Mouse (Mus musculus): ENCODE results near the gene Shbg. TPM values are rescaled to one million over a fixed set of nuclear protein-coding genes. Genes with fewer than 3 reads are reported as not detected.
A peak's percentile ranks its signal among the peaks of the same experiment; 100 is the strongest.
"Not testable (repeated sequence)": the region's sequence is repeated elsewhere in the genome, so short reads cannot be mapped to it uniquely, and the experiment has no call there.

Gene Shbg
- total RNA-seq, 2 experiments from 2014 or later, result not detected

DNA sequence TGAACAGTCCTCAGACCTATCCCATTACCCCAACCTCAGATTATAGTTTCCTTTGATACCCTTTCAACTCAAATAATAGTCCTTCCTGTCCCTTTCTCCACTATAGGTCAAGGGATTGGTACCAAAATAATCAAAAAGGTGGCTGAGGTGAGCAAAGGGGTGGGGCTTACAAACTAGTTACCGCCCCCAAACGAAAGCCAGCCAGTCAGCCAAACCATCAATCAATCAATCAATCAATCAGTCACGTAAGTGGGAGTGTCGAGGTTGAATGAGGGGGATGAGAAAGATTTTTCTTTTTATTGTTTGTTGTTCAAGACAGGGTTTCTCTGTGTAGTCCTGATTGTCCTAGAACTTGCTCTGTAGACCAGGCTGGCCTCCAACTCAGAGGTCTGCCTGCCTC, 5.3 kb upstream of the Shbg start:
- Histone ChIP-seq H3K27ac (peak overlapping the region; percentile 91; the same call in 1 of the 2 replicates), H3K4me3 (no peak overlapping the region; the same call in 1 of the 2 replicates)
- no peak for TF ChIP-seq CTCF (IDR thresholded peaks at IDR 0.05)
- intact Hi-C loops (cut with DNase I), result no loop called here
- no peak for DNase-seq

- intact Hi-C loops (cut with DNase I), result no loop called here
- Histone ChIP-seq H3K4me3 (peak overlapping the region; percentile 87), H3K27ac (peak overlapping the region; percentile 91)
- no peak for DNase-seq
- no peak for TF ChIP-seq CTCF (IDR thresholded peaks at IDR 0.05)
Observed at GRCm38 (mm10) chr11:69622406-69622805, 4.7 kb upstream of the Shbg start.

DNA sequence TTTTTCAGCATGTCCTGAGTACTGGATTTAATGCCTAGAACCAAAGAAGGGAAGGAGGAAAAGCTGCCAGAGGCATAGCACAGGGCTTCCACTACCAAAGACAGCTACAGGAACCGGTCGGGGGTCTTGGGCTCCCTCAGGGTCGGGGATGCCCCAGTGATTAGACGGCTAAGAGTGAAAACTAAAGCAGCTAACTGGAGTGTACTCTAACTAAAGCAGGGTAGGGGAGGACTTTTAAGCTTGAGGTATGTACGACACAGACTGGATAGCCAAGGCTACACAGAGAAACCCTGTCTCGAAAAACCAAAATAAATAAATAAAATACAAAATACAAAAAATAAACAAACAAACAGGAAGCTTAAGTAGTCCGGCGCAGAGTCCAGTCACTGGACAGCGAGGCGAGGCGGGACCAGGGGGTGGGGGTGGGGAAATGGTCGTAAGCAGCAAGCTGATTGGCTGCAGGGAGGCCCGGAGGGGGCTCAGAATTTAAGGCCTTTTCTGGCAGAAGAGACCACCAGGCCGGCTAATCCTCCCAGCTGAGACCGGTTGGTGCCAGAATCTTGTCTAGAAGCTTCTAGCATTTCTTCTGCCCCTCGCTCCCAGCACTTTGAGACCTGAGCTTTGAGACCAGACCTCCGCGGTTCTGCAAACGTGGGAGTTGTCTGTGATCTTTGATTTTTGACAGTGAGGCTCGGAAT, 4.0 kb upstream of the Shbg start, which contains the start of gene Sat2:
TSS of gene Sat2 (plus strand) at position 454 of the 698 bp plus-strand sequence.
- Histone ChIP-seq H3K4me3 (peak within 1 kb of the TSS; percentile 87), H3K27ac (peak within 1 kb of the TSS; percentile 91)
- intact Hi-C loops (cut with DNase I), result no loop called here
- DNase-seq, result peak; percentile 74
- TF ChIP-seq CTCF (IDR thresholded peaks at IDR 0.05), result no peak

DNA sequence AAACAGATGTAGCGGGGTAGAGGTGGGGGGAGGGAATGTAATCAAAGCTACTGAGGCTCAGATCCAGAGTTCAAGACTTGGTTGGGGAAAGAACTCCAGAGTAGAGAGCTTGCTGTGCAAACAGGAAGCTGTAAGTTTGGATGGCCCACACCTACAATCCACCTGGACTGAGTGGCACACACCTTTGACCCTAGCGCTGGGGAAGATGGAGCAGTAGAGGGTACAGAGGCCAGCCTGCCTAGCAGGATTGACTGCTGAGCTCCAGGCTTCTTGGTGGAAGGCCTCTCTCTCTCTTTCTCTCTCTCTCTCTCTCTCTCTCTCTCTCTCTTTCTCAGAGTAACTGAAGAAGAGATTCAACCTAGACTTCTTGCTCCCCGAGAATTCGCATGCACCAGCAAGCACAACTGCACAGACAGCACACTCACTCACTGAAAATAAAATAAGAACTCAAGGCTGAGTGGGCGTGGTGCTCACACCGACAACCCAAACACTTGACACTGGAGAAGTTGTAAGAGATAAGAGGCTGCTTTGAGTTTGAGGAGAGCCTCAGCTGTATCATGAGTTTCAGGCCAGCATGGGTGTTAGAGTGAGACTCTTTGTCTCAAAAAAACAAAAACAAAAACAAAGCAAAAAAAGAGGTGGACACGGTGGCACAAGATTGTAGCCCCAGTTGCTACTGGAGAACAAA, 2.8 kb upstream of the Shbg start:
- DNase-seq, result no peak
- intact Hi-C loops (cut with DNase I), result no loop called here
- Histone ChIP-seq H3K4me3 (no peak overlapping the region), H3K27ac (no peak overlapping the region)
- no peak for TF ChIP-seq CTCF (IDR thresholded peaks at IDR 0.05)

DNA sequence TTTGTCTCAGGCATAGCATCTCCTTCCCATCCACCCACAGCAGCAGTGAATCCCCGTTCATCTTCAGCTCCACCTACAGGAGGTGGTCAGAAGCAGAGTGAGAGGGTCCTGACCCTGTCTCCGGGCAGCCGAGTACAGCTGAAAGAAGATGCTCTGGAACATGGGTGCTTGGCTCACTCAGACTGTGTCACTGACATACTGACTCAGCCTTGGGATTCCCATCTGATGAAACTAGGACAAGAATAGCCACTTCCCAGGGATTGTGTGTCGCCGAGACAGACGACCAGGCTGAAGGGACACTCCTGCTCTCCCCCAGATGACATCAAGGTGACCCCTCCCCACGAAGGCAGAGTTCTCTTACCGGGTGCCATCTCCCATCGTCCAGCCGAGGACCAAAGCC, 924 bp downstream of the Shbg start:
- H3K4me3 ChIP-seq, result no peak overlapping the region
- peak overlapping the region; percentile 65 for H3K27ac ChIP-seq
- DNase-seq, result peak; percentile 52
- intact Hi-C loops (cut with DNase I), result no loop called here
- TF ChIP-seq CTCF (IDR thresholded peaks at IDR 0.05), result peak; percentile 26; the same call in 1 of the 2 replicates

DNA sequence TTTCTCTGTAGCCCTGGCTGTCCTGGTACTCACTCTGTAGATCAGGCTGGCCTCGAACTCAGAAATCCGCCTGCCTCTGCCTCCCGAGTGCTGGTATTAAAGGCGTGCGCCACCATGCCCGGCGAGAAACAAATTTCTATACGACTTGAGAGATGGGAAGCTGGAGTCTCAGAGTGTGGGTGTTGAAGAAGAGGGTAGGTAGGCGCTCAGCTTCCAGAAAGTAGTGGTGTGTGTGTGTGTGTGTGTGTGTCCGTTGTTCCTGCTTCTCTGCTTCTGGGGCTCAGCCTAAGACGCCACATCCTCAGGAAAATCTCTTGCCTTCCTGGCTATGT, 3.5 kb downstream of the Shbg start:
- DNase-seq, H3K27ac ChIP-seq: not testable (repeated sequence)
- peak overlapping the region; percentile 63 for H3K4me3 ChIP-seq
- intact Hi-C loops (cut with DNase I), result loop anchor here (1.0 kb wide), 1 partner anchor 68 kb away; no protein-coding TSS in a partner anchor

DNA sequence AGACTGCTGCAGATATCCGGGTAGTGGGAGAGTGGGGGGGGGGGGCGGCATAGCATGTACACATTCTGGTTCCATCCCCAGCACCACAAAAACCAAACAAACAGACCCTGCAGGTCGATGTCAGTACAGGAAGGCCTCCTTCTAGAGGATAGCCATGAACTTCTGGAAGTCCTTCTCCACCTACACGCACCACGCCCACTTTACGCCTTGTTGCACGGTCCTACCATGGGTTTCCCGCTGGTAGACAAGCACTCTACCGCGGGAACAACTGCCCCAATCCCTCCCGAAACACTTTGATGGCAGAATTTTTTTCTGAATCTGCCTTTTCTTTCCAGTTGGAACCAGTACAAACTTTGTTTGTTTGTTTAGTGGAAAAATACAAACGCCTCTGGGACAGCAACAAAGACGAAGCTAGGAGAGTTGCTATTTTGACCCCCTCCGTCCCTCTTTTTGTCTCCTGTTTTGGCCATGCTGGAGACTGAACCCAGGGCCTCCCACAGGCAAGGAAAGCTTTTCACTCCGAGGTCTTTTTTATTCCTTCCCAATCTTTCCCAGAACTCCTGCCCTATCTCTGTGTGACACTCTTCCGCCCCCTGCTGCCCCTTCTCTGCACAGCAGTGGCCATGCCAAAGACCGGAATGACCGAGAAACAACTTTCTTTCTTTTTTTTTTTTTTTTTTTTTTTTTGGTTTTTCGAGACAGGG, 4.0 kb downstream of the Shbg start:
- intact Hi-C loops (cut with DNase I), result loop anchor here (1.0 kb wide), 2 partner anchors 34 to 67 kb away; no protein-coding TSS in a partner anchor
- TF ChIP-seq CTCF (IDR thresholded peaks at IDR 0.05), result peak; percentile 86
- Histone ChIP-seq H3K4me3 (peak overlapping the region; percentile 63), H3K27ac (peak overlapping the region; percentile 80)
- peak; percentile 90 for DNase-seq

DNA sequence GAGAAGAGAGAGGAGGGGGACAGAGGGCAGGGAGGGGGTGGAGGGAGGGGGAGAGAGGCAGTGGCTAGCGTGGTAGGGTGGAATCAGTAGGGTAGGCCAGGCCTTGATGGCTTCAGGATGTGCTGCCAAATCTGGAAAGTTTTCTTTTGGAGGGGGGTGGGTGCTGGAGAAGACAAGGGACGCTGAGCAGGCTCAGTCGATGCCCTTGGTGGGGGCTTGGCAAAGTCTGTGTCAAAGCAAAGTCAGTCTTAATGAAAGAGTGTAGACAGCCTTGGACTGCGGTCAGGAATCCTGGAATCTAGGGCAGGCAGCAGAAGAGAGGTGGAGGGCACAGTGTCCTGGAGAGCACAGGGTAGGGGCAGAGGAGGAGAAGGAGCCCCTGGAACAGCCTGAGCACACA, 6.8 kb downstream of the Shbg start:
- DNase-seq, result no peak
- intact Hi-C loops (cut with DNase I), result no loop called here
- Histone ChIP-seq H3K4me3 (no peak overlapping the region), H3K27ac (no peak overlapping the region)
- TF ChIP-seq CTCF (IDR thresholded peaks at IDR 0.05), result no peak

- Histone ChIP-seq H3K4me3 (no peak overlapping the region), H3K27ac (no peak overlapping the region)
- TF ChIP-seq CTCF (IDR thresholded peaks at IDR 0.05), result no peak
- no peak for DNase-seq
- intact Hi-C loops (cut with DNase I), result no loop called here
Observed at GRCm38 (mm10) chr11:69609416-69609815, 8.3 kb downstream of the Shbg start.

DNA sequence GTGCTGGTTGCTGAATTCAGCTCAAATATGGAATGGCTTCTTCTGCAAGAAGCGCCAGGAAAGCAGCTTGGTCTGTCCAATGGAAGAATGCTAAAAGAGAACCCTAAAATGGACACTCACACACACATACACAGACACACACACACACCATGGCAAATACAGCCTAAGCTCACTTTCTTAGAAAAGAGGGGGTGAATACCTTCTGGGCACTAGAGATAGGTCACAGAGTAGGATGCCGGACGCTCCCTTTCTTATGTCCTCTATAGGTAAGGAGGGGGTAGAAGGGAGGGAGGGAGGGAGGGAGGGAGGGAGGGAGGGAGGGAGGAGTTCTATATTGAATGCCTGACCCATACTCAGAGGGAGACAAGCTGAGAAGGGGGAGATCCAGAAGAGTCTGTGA, 9.2 kb downstream of the Shbg start:
- intact Hi-C loops (cut with DNase I), result no loop called here
- H3K4me3 ChIP-seq, result no peak overlapping the region
- no peak for DNase-seq
- no peak for TF ChIP-seq CTCF (IDR thresholded peaks at IDR 0.05)
- H3K27ac ChIP-seq, result no peak overlapping the region

DNA sequence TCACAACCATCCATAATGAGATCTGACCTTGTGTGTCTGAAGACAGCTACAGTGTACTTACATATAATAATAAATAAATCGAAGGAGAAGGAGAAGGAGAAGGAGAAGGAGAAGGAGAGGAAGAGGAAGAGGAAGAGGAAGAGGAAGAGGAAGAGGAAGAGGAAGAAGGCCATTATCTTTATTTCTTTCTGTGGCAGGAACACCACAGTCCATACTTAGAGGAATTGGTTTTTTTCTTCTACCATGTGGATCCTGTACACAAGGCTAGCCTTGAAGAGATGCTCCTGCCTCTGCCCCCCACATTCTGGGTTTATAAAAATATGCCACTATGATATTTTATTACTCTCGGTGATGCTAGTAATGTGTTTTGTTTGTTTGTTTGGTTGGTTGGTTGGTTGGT, 10.9 kb downstream of the Shbg start:
- intact Hi-C loops (cut with DNase I), result no loop called here
- Histone ChIP-seq H3K4me3 (no peak overlapping the region), H3K27ac (no peak overlapping the region)
- no peak for TF ChIP-seq CTCF (IDR thresholded peaks at IDR 0.05)
- no peak for DNase-seq

DNA sequence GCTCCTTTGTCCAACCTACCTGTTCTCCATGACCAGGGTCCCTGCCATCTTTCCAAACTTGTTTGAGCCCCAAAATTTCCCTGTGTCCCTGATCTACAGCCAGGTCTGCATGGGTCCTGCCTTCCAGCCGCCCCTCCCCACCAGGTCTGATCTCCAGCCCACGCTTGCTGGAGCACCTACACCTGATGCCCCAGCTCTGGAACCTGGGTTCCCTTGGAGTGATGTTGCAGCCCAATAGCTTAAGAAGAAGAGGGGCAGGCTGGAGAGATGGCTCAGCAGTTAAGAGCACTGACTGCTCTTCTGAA, 11.3 kb downstream of the Shbg start:
- intact Hi-C loops (cut with DNase I), result no loop called here
- H3K27ac ChIP-seq, result peak overlapping the region; percentile 93
- no peak for TF ChIP-seq CTCF (IDR thresholded peaks at IDR 0.05)
- no peak for DNase-seq
- peak overlapping the region; percentile 87 for H3K4me3 ChIP-seq
